Mouse (Mus musculus): ENCODE results near the gene Exosc10.

- TF ChIP-seq POLR2A (IDR thresholded peaks at IDR 0.05; ENCODE audit: borderline replicate concordance, extremely low read depth, low read depth, low read length) (no peak), CTCF (IDR thresholded peaks at IDR 0.05; ENCODE audit: insufficient read depth, low read length) (no peak)
Observed at GRCm38 (mm10) chr4:148609805-148610204, 51.6 kb downstream of the Exosc10 start.

All from lung, adult 2 months (tissue).